Mouse (Mus musculus) kidney, embryonic 16.5 days (tissue): ENCODE results near the gene Il1f9. TPM values are rescaled to one million over a fixed set of nuclear protein-coding genes. Genes with fewer than 3 reads are reported as not detected.

Source experiments
- polyA plus RNA-seq: library from polyadenylated mRNA; unstranded; fragments of >200 nt; fragmentation: Nextera tagmentation; extraction: Ambion mirVana; gene quantifications from 2 replicates; pipeline ENCODE4 v1.2.1, GENCODE M21; 2015

The Il1f9 gene
- polyA plus RNA-seq, 1 experiment from 2014 or later: not detected

Other genes with a start within 250 kb of the Il1f9 start
- gene Hnmt, start 137.1 kb upstream of the Il1f9 start, polyA plus RNA-seq: 1.4 and 1.6 TPM in 2 replicates
- not detected in 2 replicates for gene Tbpl2, start 89.9 kb upstream of the Il1f9 start, polyA plus RNA-seq
- not detected in 2 replicates for gene Il1f8, start 33.3 kb upstream of the Il1f9 start, polyA plus RNA-seq
- gene Il1f6, start 28.9 kb downstream of the Il1f9 start, polyA plus RNA-seq: 0.36 and 0.40 TPM in 2 replicates
- gene Il1f5, start 90.5 kb downstream of the Il1f9 start, polyA plus RNA-seq: 0.15 TPM in 1 of 2 replicates, not detected in the other
- gene Il1f10, start 104.7 kb downstream of the Il1f9 start, polyA plus RNA-seq: not detected in 2 replicates
- gene Il1rn, start 150.4 kb downstream of the Il1f9 start, polyA plus RNA-seq: 1.1 and 1.7 TPM in 2 replicates
- 2.4 and 3.1 TPM in 2 replicates for gene Psd4, start 181.1 kb downstream of the Il1f9 start, polyA plus RNA-seq